Mouse (Mus musculus) urinary bladder, postnatal 10 days (tissue): ENCODE data around the gene Golga3.

Experiments
- DNase-seq: peaks from one replicate; pipeline ENCODE4 v3.0.0; 2022; ENCODE audit warnings: low spot score

Golga3 gene

GRCm38 (mm10) chr5:110176362-110177020 lies at the start of gene Golga3:
Gene Golga3, plus strand, starts transcription at chr5:110176701.
- peak; percentile 64 for DNase-seq

GRCm38 (mm10) chr5:110135293-110136086 lies 41.0 kb upstream of the Golga3 start, which contains the start of gene Chfr:
Gene Chfr, plus strand, starts transcription at chr5:110135842.
- DNase-seq, result peak; percentile 93

GRCm38 (mm10) chr5:110136087-110136464 lies 40.4 kb upstream of the Golga3 start:
- no peak for DNase-seq

- DNase-seq, result no peak
These were observed 38.7 kb upstream of the Golga3 start for GRCm38 (mm10) chr5:110137816-110138215.

- DNase-seq, result no peak
These were observed 37.2 kb upstream of the Golga3 start for GRCm38 (mm10) chr5:110139325-110139724.

- DNase-seq, result no peak
These were observed 36.1 kb upstream of the Golga3 start for GRCm38 (mm10) chr5:110140424-110140823.

GRCm38 (mm10) chr5:110142309-110142708 lies 34.2 kb upstream of the Golga3 start:
- DNase-seq, result no peak

GRCm38 (mm10) chr5:110143007-110143406 lies 33.5 kb upstream of the Golga3 start:
- no peak for DNase-seq

GRCm38 (mm10) chr5:110169374-110169773 lies 7.1 kb upstream of the Golga3 start:
- no peak for DNase-seq

GRCm38 (mm10) chr5:110177021-110177420 lies 520 bp downstream of the Golga3 start:
- DNase-seq, result no peak

- DNase-seq, result no peak
These were observed 2.1 kb downstream of the Golga3 start for GRCm38 (mm10) chr5:110178628-110179027.

GRCm38 (mm10) chr5:110181716-110182115 lies 5.2 kb downstream of the Golga3 start:
- DNase-seq, result no peak

- DNase-seq, result no peak
These were observed 26.8 kb downstream of the Golga3 start for GRCm38 (mm10) chr5:110203164-110203895.

- no peak for DNase-seq
These were observed 28.3 kb downstream of the Golga3 start for GRCm38 (mm10) chr5:110204777-110205176.

- DNase-seq, result no peak
These were observed 34.8 kb downstream of the Golga3 start for GRCm38 (mm10) chr5:110211312-110211711.

GRCm38 (mm10) chr5:110216780-110217179 lies 40.3 kb downstream of the Golga3 start:
- no peak for DNase-seq

GRCm38 (mm10) chr5:110220331-110220730 lies 43.8 kb downstream of the Golga3 start:
- no peak for DNase-seq

- DNase-seq, result no peak
These were observed 46.3 kb downstream of the Golga3 start for GRCm38 (mm10) chr5:110222757-110223156.

- DNase-seq, result no peak
These were observed 48.6 kb downstream of the Golga3 start for GRCm38 (mm10) chr5:110225056-110225455.

GRCm38 (mm10) chr5:110227336-110227883 lies 50.9 kb downstream of the Golga3 start:
- DNase-seq, result no peak

GRCm38 (mm10) chr5:110230401-110230779 lies 53.9 kb downstream of the Golga3 start:
- DNase-seq, result no peak

GRCm38 (mm10) chr5:110230780-110231461 lies 54.4 kb downstream of the Golga3 start, which contains the start of gene Ankle2:
Gene Ankle2, plus strand, starts transcription at chr5:110231004.
- DNase-seq, result peak; percentile 65
